Mouse (Mus musculus): ENCODE data around the gene Ccdc146. TPM values are rescaled to one million over a fixed set of nuclear protein-coding genes. Genes with fewer than 3 reads are reported as not detected.
"Not testable (repeated sequence)": the region's sequence is repeated elsewhere in the genome, so short reads cannot be mapped to it uniquely, and the experiment has no call there.

The Ccdc146 gene
- polyA plus RNA-seq, 1 experiment from 2014 or later, result 3.6 TPM

GRCm38 (mm10) chr5:21358648-21359047, 65.8 kb downstream of the Ccdc146 start:
- Histone ChIP-seq H3K4me1 (replicated peaks; ENCODE audit: control insufficient read depth, insufficient read depth, low read length) (no peaks in the 10 kb centered on the region), H3K9me3 (ENCODE audit: control insufficient read depth, low read length) (no peaks in the 10 kb centered on the region), H3K4me2 (ENCODE audit: low read depth, low read length) (no peak overlapping the region), H3K36me3 (ENCODE audit: control insufficient read depth, insufficient read depth, low read length) (no peaks in the 10 kb centered on the region), H3K4me3 (ENCODE audit: low read length) (no peak overlapping the region), H3K27ac (ENCODE audit: low read length) (no peak overlapping the region), H3K9ac (ENCODE audit: low read length) (no peak overlapping the region), H3K27me3 (ENCODE audit: control insufficient read depth, insufficient read depth, low read depth, low read length) (no peaks in the 10 kb centered on the region)
- no peak for ATAC-seq (ENCODE audit: low read depth)
- WGBS, result 71% methylated on average over 3 of the region's 3 CpGs

GRCm38 (mm10) chr5:21351678-21352077, 72.8 kb downstream of the Ccdc146 start:
- Histone ChIP-seq H3K27me3 (ENCODE audit: control insufficient read depth, insufficient read depth, low read depth, low read length) (no peaks in the 10 kb centered on the region), H3K9me3 (ENCODE audit: control insufficient read depth, low read length) (no peaks in the 10 kb centered on the region), H3K27ac (ENCODE audit: low read length) (no peak overlapping the region), H3K4me2 (ENCODE audit: low read depth, low read length) (no peak overlapping the region), H3K9ac (ENCODE audit: low read length) (no peak overlapping the region), H3K4me1 (replicated peaks; ENCODE audit: control insufficient read depth, insufficient read depth, low read length) (no peaks in the 10 kb centered on the region), H3K36me3 (ENCODE audit: control insufficient read depth, insufficient read depth, low read length) (no peaks in the 10 kb centered on the region), H3K4me3 (ENCODE audit: low read length) (no peak overlapping the region)
- no peak for ATAC-seq (ENCODE audit: low read depth)

GRCm38 (mm10) chr5:21348366-21348765, 76.1 kb downstream of the Ccdc146 start:
- no peak overlapping the region for H3K4me2 ChIP-seq (ENCODE audit: low read depth, low read length)
- no peak overlapping the region for H3K9ac ChIP-seq (ENCODE audit: low read length)
- no peak overlapping the region for H3K4me3 ChIP-seq (ENCODE audit: low read length)
- WGBS, result 75% methylated on average over 7 of the region's 7 CpGs
- H3K27me3 ChIP-seq (ENCODE audit: control insufficient read depth, insufficient read depth, low read depth, low read length), result no peaks in the 10 kb centered on the region
- H3K4me1 ChIP-seq (replicated peaks; ENCODE audit: control insufficient read depth, insufficient read depth, low read length), result no peaks in the 10 kb centered on the region
- no peak for ATAC-seq (ENCODE audit: low read depth)
- H3K36me3 ChIP-seq (ENCODE audit: control insufficient read depth, insufficient read depth, low read length), result no peaks in the 10 kb centered on the region
- no peaks in the 10 kb centered on the region for H3K9me3 ChIP-seq (ENCODE audit: control insufficient read depth, low read length)
- no peak overlapping the region for H3K27ac ChIP-seq (ENCODE audit: low read length)

- not testable (repeated sequence) for H3K4me3 ChIP-seq (ENCODE audit: low read length); H3K4me2 ChIP-seq (ENCODE audit: low read depth, low read length); H3K36me3 ChIP-seq (ENCODE audit: control insufficient read depth, insufficient read depth, low read length); H3K9me3 ChIP-seq (ENCODE audit: control insufficient read depth, low read length); H3K4me1 ChIP-seq (replicated peaks; ENCODE audit: control insufficient read depth, insufficient read depth, low read length); H3K27me3 ChIP-seq (ENCODE audit: control insufficient read depth, insufficient read depth, low read depth, low read length); H3K27ac ChIP-seq (ENCODE audit: low read length); ATAC-seq (ENCODE audit: low read depth); H3K9ac ChIP-seq (ENCODE audit: low read length)
Observed at GRCm38 (mm10) chr5:21342265-21342664, 82.2 kb downstream of the Ccdc146 start.

- H3K27me3 ChIP-seq (ENCODE audit: control insufficient read depth, insufficient read depth, low read depth, low read length), result no peaks in the 10 kb centered on the region
- no peaks in the 10 kb centered on the region for H3K36me3 ChIP-seq (ENCODE audit: control insufficient read depth, insufficient read depth, low read length)
- WGBS, result 83% methylated on average over 1 of the region's 1 CpGs
- no peak overlapping the region for H3K9ac ChIP-seq (ENCODE audit: low read length)
- 0 out of 2 replicates have a peak, but pooled peaks cover 4% of the 10 kb centered on the region for H3K4me1 ChIP-seq (replicated peaks; ENCODE audit: control insufficient read depth, insufficient read depth, low read length)
- no peak overlapping the region for H3K4me3 ChIP-seq (ENCODE audit: low read length)
- no peak for ATAC-seq (ENCODE audit: low read depth)
- no peak overlapping the region for H3K4me2 ChIP-seq (ENCODE audit: low read depth, low read length)
- H3K27ac ChIP-seq (ENCODE audit: low read length), result no peak overlapping the region
- no peaks in the 10 kb centered on the region for H3K9me3 ChIP-seq (ENCODE audit: control insufficient read depth, low read length)
Observed at GRCm38 (mm10) chr5:21332119-21332518, 92.4 kb downstream of the Ccdc146 start.

GRCm38 (mm10) chr5:21331656-21332055, 92.8 kb downstream of the Ccdc146 start:
- H3K9me3 ChIP-seq (ENCODE audit: control insufficient read depth, low read length), result no peaks in the 10 kb centered on the region
- H3K9ac ChIP-seq (ENCODE audit: low read length), result no peak overlapping the region
- H3K36me3 ChIP-seq (ENCODE audit: control insufficient read depth, insufficient read depth, low read length), result no peaks in the 10 kb centered on the region
- no peak overlapping the region for H3K4me2 ChIP-seq (ENCODE audit: low read depth, low read length)
- WGBS, result 50% methylated on average over 5 of the region's 5 CpGs
- H3K4me1 ChIP-seq (replicated peaks; ENCODE audit: control insufficient read depth, insufficient read depth, low read length), result 0 out of 2 replicates have a peak, but pooled peaks cover 4% of the 10 kb centered on the region
- H3K27me3 ChIP-seq (ENCODE audit: control insufficient read depth, insufficient read depth, low read depth, low read length), result no peaks in the 10 kb centered on the region
- H3K4me3 ChIP-seq (ENCODE audit: low read length), result no peak overlapping the region
- no peak; the same call in 1 of the 2 replicates for ATAC-seq (ENCODE audit: low read depth)
- no peak overlapping the region for H3K27ac ChIP-seq (ENCODE audit: low read length)

GRCm38 (mm10) chr5:21329672-21330665, 94.5 kb downstream of the Ccdc146 start:
- no peak for ATAC-seq (ENCODE audit: low read depth)
- no peak overlapping the region for H3K27ac ChIP-seq (ENCODE audit: low read length)
- H3K4me3 ChIP-seq (ENCODE audit: low read length), result no peak overlapping the region
- no peaks in the 10 kb centered on the region for H3K36me3 ChIP-seq (ENCODE audit: control insufficient read depth, insufficient read depth, low read length)
- H3K9me3 ChIP-seq (ENCODE audit: control insufficient read depth, low read length), result no peaks in the 10 kb centered on the region
- 47% methylated on average over 11 of the region's 11 CpGs for WGBS
- H3K27me3 ChIP-seq (ENCODE audit: control insufficient read depth, insufficient read depth, low read depth, low read length), result no peaks in the 10 kb centered on the region
- no peak overlapping the region for H3K9ac ChIP-seq (ENCODE audit: low read length)
- no peak overlapping the region for H3K4me2 ChIP-seq (ENCODE audit: low read depth, low read length)
- H3K4me1 ChIP-seq (replicated peaks; ENCODE audit: control insufficient read depth, insufficient read depth, low read length), result 0 out of 2 replicates have a peak, but pooled peaks cover 4% of the 10 kb centered on the region

- no peak overlapping the region for H3K9ac ChIP-seq (ENCODE audit: low read length)
- no peak overlapping the region for H3K4me2 ChIP-seq (ENCODE audit: low read depth, low read length)
- no peaks in the 10 kb centered on the region for H3K9me3 ChIP-seq (ENCODE audit: control insufficient read depth, low read length)
- no peaks in the 10 kb centered on the region for H3K27me3 ChIP-seq (ENCODE audit: control insufficient read depth, insufficient read depth, low read depth, low read length)
- H3K4me1 ChIP-seq (replicated peaks; ENCODE audit: control insufficient read depth, insufficient read depth, low read length), result 0 out of 2 replicates have a peak, but pooled peaks cover 4% of the 10 kb centered on the region
- WGBS, result 76% methylated on average over 1 of the region's 1 CpGs
- H3K4me3 ChIP-seq (ENCODE audit: low read length), result no peak overlapping the region
- no peak for ATAC-seq (ENCODE audit: low read depth)
- no peak overlapping the region for H3K27ac ChIP-seq (ENCODE audit: low read length)
- H3K36me3 ChIP-seq (ENCODE audit: control insufficient read depth, insufficient read depth, low read length), result no peaks in the 10 kb centered on the region
Observed at GRCm38 (mm10) chr5:21328560-21328959, 95.9 kb downstream of the Ccdc146 start.

GRCm38 (mm10) chr5:21326494-21326893, 98.0 kb downstream of the Ccdc146 start:
- H3K4me2 ChIP-seq (ENCODE audit: low read depth, low read length), result no peak overlapping the region
- no peak overlapping the region for H3K9ac ChIP-seq (ENCODE audit: low read length)
- no peaks in the 10 kb centered on the region for H3K9me3 ChIP-seq (ENCODE audit: control insufficient read depth, low read length)
- H3K36me3 ChIP-seq (ENCODE audit: control insufficient read depth, insufficient read depth, low read length), result no peaks in the 10 kb centered on the region
- H3K4me1 ChIP-seq (replicated peaks; ENCODE audit: control insufficient read depth, insufficient read depth, low read length), result 0 out of 2 replicates have a peak, but pooled peaks cover under 1% of the 10 kb centered on the region
- WGBS, result 21% methylated on average over 1 of the region's 1 CpGs
- no peak for ATAC-seq (ENCODE audit: low read depth)
- no peak overlapping the region for H3K27ac ChIP-seq (ENCODE audit: low read length)
- H3K27me3 ChIP-seq (ENCODE audit: control insufficient read depth, insufficient read depth, low read depth, low read length), result no peaks in the 10 kb centered on the region
- no peak overlapping the region for H3K4me3 ChIP-seq (ENCODE audit: low read length)
